Mouse (Mus musculus): ENCODE results near the gene Tgm4. TPM values are rescaled to one million over a fixed set of nuclear protein-coding genes. Genes with fewer than 3 reads are reported as not detected.
A peak's percentile ranks its signal among the peaks of the same experiment; 100 is the strongest.

Gene Tgm4
- polyA plus RNA-seq, 1 experiment from 2014 or later, result 0.31 TPM

DNA sequence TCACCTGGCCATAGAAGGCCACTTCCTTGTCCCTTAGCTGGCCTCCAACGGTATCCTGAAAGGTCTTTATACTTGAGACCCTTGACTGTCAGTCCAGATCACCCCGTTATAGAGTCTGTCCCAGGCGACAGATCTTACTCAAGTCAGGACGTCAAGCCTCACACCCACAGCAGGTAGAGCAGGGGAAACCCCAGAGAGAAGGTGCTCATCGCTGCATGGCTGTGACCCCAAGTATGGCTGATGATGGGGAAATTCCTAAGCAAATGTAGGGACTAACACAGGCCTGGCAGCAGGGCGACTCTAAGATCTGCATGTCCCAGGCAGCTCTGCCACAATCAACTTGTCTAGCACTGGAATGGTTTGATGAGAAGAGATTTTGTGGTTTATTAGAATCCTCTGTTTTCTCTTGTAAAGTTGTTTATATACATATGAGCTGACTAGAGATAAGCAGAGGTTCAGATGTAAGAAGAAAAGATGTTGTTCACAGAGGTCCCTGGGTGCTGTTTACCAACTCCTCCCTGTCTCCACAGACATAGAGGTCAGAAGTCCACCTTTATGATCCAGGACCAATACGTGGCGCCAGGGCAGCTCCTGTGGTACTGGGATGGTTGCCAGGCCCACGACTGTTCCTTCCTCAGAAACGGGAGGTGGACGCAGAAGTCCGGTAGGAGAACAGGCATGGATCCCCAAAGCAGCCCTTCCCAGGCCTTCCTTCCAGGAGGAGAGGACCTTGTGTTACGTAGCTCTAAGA, 2.9 kb upstream of the Tgm4 start:
- no peak overlapping the region for H3K4me2 ChIP-seq (replicated peaks; ENCODE audit: low read depth, low read length)
- no peak overlapping the region for H3K9ac ChIP-seq (ENCODE audit: low read depth, low read length)
- H3K27ac ChIP-seq (ENCODE audit: low read depth, low read length), result no peak overlapping the region
- H3K9me3 ChIP-seq (ENCODE audit: control insufficient read depth, low read length), result no peaks in the 10 kb centered on the region
- no peak for ATAC-seq (ENCODE audit: low FRiP score, low TSS enrichment)
- H3K27me3 ChIP-seq (ENCODE audit: control insufficient read depth, insufficient read depth, low read length), result no peaks in the 10 kb centered on the region
- no peaks in the 10 kb centered on the region for H3K4me1 ChIP-seq (ENCODE audit: control insufficient read depth, insufficient read depth, low read length)
- no peak overlapping the region for H3K4me3 ChIP-seq (ENCODE audit: low read length)
- no peaks in the 10 kb centered on the region for H3K36me3 ChIP-seq (ENCODE audit: control insufficient read depth, insufficient read depth, low read length)
- 84% methylated on average over 13 of the region's 13 CpGs for WGBS

DNA sequence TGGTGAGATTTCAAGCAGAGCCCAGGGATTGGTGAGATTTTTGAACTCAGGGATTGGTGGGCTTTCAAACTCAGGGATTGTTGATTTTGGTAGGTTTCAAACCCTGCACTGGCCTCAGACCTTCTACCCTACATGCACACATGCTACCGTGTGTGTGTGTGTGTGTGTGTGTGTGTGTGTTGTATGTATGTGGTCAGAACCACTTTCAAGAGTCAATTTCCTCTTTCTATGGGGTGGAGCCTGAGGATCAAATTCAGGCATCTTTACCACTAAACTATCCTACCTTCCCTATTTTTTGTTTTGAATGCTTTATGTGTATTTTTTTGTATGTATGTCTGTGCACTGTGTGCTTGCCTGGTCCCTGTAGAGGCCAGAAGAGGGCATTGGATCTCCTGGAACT, 13.1 kb downstream of the Tgm4 start:
- WGBS, result 63% methylated on average over 1 of the region's 1 CpGs
- H3K9ac ChIP-seq (ENCODE audit: low read depth, low read length), result no peak overlapping the region
- no peak overlapping the region for H3K4me2 ChIP-seq (replicated peaks; ENCODE audit: low read depth, low read length)
- H3K36me3 ChIP-seq (ENCODE audit: control insufficient read depth, insufficient read depth, low read length), result no peaks in the 10 kb centered on the region
- no peaks in the 10 kb centered on the region for H3K4me1 ChIP-seq (ENCODE audit: control insufficient read depth, insufficient read depth, low read length)
- ATAC-seq (ENCODE audit: low FRiP score, low TSS enrichment), result no peak
- no peak overlapping the region for H3K4me3 ChIP-seq (ENCODE audit: low read length)
- H3K27me3 ChIP-seq (ENCODE audit: control insufficient read depth, insufficient read depth, low read length), result no peaks in the 10 kb centered on the region
- no peaks in the 10 kb centered on the region for H3K9me3 ChIP-seq (ENCODE audit: control insufficient read depth, low read length)
- no peak overlapping the region for H3K27ac ChIP-seq (ENCODE audit: low read depth, low read length)

GRCm38 (mm10) chr9:123058724-123059292, 24.3 kb downstream of the Tgm4 start:
- Histone ChIP-seq H3K9ac (ENCODE audit: low read depth, low read length) (no peak overlapping the region), H3K4me2 (replicated peaks; ENCODE audit: low read depth, low read length) (no peak overlapping the region), H3K36me3 (ENCODE audit: control insufficient read depth, insufficient read depth, low read length) (no peaks in the 10 kb centered on the region), H3K27me3 (ENCODE audit: control insufficient read depth, insufficient read depth, low read length) (no peaks in the 10 kb centered on the region), H3K4me1 (ENCODE audit: control insufficient read depth, insufficient read depth, low read length) (no peaks in the 10 kb centered on the region), H3K9me3 (ENCODE audit: control insufficient read depth, low read length) (no peaks in the 10 kb centered on the region), H3K4me3 (ENCODE audit: low read length) (no peak overlapping the region), H3K27ac (ENCODE audit: low read depth, low read length) (no peak overlapping the region)
- ATAC-seq (ENCODE audit: low FRiP score, low TSS enrichment), result no peak

GRCm38 (mm10) chr9:123060172-123060571, 25.6 kb downstream of the Tgm4 start:
- no peaks in the 10 kb centered on the region for H3K4me1 ChIP-seq (ENCODE audit: control insufficient read depth, insufficient read depth, low read length)
- H3K9me3 ChIP-seq (ENCODE audit: control insufficient read depth, low read length), result no peaks in the 10 kb centered on the region
- no peak for ATAC-seq (ENCODE audit: low FRiP score, low TSS enrichment)
- H3K27ac ChIP-seq (ENCODE audit: low read depth, low read length), result no peak overlapping the region
- no peaks in the 10 kb centered on the region for H3K27me3 ChIP-seq (ENCODE audit: control insufficient read depth, insufficient read depth, low read length)
- H3K4me3 ChIP-seq (ENCODE audit: low read length), result no peak overlapping the region
- H3K36me3 ChIP-seq (ENCODE audit: control insufficient read depth, insufficient read depth, low read length), result no peaks in the 10 kb centered on the region
- H3K9ac ChIP-seq (ENCODE audit: low read depth, low read length), result no peak overlapping the region
- 92% methylated on average over 3 of the region's 3 CpGs for WGBS
- H3K4me2 ChIP-seq (replicated peaks; ENCODE audit: low read depth, low read length), result no peak overlapping the region

- Histone ChIP-seq H3K9ac (ENCODE audit: low read depth, low read length) (no peak overlapping the region), H3K27ac (ENCODE audit: low read depth, low read length) (no peak overlapping the region), H3K4me1 (ENCODE audit: control insufficient read depth, insufficient read depth, low read length) (no peaks in the 10 kb centered on the region), H3K36me3 (ENCODE audit: control insufficient read depth, insufficient read depth, low read length) (peaks cover 65% of the 10 kb centered on the region), H3K27me3 (ENCODE audit: control insufficient read depth, insufficient read depth, low read length) (no peaks in the 10 kb centered on the region), H3K9me3 (ENCODE audit: control insufficient read depth, low read length) (no peaks in the 10 kb centered on the region), H3K4me3 (ENCODE audit: low read length) (no peak overlapping the region), H3K4me2 (replicated peaks; ENCODE audit: low read depth, low read length) (no peak overlapping the region)
- WGBS, result 84% methylated on average over 5 of the region's 5 CpGs
- ATAC-seq (ENCODE audit: low FRiP score, low TSS enrichment), result no peak
Measured at GRCm38 (mm10) chr9:123079149-123079548, 44.6 kb downstream of the Tgm4 start.

GRCm38 (mm10) chr9:123080355-123080754, 45.8 kb downstream of the Tgm4 start:
- no peaks in the 10 kb centered on the region for H3K9me3 ChIP-seq (ENCODE audit: control insufficient read depth, low read length)
- WGBS, result 79% methylated on average over 7 of the region's 7 CpGs
- ATAC-seq (ENCODE audit: low FRiP score, low TSS enrichment), result peak; percentile 36
- H3K27me3 ChIP-seq (ENCODE audit: control insufficient read depth, insufficient read depth, low read length), result no peaks in the 10 kb centered on the region
- no peak overlapping the region for H3K4me2 ChIP-seq (replicated peaks; ENCODE audit: low read depth, low read length)
- no peak overlapping the region for H3K9ac ChIP-seq (ENCODE audit: low read depth, low read length)
- H3K4me1 ChIP-seq (ENCODE audit: control insufficient read depth, insufficient read depth, low read length), result no peaks in the 10 kb centered on the region
- no peak overlapping the region for H3K4me3 ChIP-seq (ENCODE audit: low read length)
- H3K36me3 ChIP-seq (ENCODE audit: control insufficient read depth, insufficient read depth, low read length), result peaks cover 72% of the 10 kb centered on the region
- H3K27ac ChIP-seq (ENCODE audit: low read depth, low read length), result no peak overlapping the region

DNA sequence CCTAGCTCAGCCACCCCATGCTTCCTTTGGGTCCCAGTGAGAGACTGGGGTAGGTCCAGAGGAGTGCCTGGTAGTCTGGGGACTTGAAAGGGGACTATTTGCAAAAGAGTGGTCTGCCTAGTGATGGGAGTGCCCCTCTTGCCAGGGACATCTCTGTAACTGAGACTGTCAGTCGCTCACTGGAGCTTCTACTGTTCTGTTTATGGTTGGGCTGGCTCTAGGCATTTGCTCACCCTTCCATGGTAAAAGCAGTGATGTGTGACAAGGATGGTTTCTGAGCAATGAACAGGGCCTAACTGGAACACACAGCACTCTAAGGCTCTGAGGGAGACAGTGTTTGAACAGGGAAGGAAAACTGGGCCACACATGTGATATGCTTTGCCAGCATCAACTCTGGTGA, 46.3 kb downstream of the Tgm4 start:
- 50% methylated on average over 1 of the region's 1 CpGs for WGBS
- Histone ChIP-seq H3K9me3 (ENCODE audit: control insufficient read depth, low read length) (no peaks in the 10 kb centered on the region), H3K9ac (ENCODE audit: low read depth, low read length) (no peak overlapping the region), H3K4me2 (replicated peaks; ENCODE audit: low read depth, low read length) (no peak overlapping the region), H3K27ac (ENCODE audit: low read depth, low read length) (no peak overlapping the region), H3K4me1 (ENCODE audit: control insufficient read depth, insufficient read depth, low read length) (no peaks in the 10 kb centered on the region), H3K27me3 (ENCODE audit: control insufficient read depth, insufficient read depth, low read length) (no peaks in the 10 kb centered on the region), H3K36me3 (ENCODE audit: control insufficient read depth, insufficient read depth, low read length) (peaks cover 77% of the 10 kb centered on the region), H3K4me3 (ENCODE audit: low read length) (no peak overlapping the region)
- ATAC-seq (ENCODE audit: low FRiP score, low TSS enrichment), result peak; percentile 82

GRCm38 (mm10) chr9:123085373-123085772, 50.8 kb downstream of the Tgm4 start:
- H3K4me2 ChIP-seq (replicated peaks; ENCODE audit: low read depth, low read length), result no peak overlapping the region
- H3K9me3 ChIP-seq (ENCODE audit: control insufficient read depth, low read length), result no peaks in the 10 kb centered on the region
- ATAC-seq (ENCODE audit: low FRiP score, low TSS enrichment), result no peak
- no peak overlapping the region for H3K27ac ChIP-seq (ENCODE audit: low read depth, low read length)
- no peaks in the 10 kb centered on the region for H3K27me3 ChIP-seq (ENCODE audit: control insufficient read depth, insufficient read depth, low read length)
- peaks cover 79% of the 10 kb centered on the region for H3K36me3 ChIP-seq (ENCODE audit: control insufficient read depth, insufficient read depth, low read length)
- H3K9ac ChIP-seq (ENCODE audit: low read depth, low read length), result no peak overlapping the region
- 95% methylated on average over 1 of the region's 1 CpGs for WGBS
- H3K4me1 ChIP-seq (ENCODE audit: control insufficient read depth, insufficient read depth, low read length), result no peaks in the 10 kb centered on the region
- no peak overlapping the region for H3K4me3 ChIP-seq (ENCODE audit: low read length)

DNA sequence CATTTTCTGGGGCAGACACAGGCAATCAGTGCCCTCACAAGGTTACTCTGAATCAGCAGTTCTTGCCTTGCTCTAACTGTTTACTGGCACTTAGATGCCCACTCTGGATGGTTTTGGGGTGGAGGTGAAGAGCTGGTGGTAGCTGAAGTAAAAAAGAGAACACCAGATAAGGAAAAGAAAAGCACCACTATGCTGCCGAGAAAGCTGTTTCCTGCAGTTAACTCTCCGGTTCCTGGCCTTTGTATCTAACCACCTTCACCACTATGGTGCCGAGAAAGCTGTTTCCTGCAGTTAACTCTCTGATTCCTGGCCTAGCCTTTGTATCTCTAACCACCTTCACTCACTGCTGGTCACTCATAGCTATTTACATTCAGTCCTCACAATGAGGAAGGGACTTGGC, 53.0 kb downstream of the Tgm4 start:
- peaks cover 74% of the 10 kb centered on the region for H3K36me3 ChIP-seq (ENCODE audit: control insufficient read depth, insufficient read depth, low read length)
- no peaks in the 10 kb centered on the region for H3K4me1 ChIP-seq (ENCODE audit: control insufficient read depth, insufficient read depth, low read length)

More for the DNA sequence above, 53.0 kb downstream of the Tgm4 start:
- H3K4me3 ChIP-seq (ENCODE audit: low read length), result no peak overlapping the region
- 70% methylated on average over 3 of the region's 3 CpGs for WGBS
- H3K9ac ChIP-seq (ENCODE audit: low read depth, low read length), result no peak overlapping the region
- ATAC-seq (ENCODE audit: low FRiP score, low TSS enrichment), result no peak
- H3K4me2 ChIP-seq (replicated peaks; ENCODE audit: low read depth, low read length), result no peak overlapping the region
- H3K27ac ChIP-seq (ENCODE audit: low read depth, low read length), result no peak overlapping the region
- H3K9me3 ChIP-seq (ENCODE audit: control insufficient read depth, low read length), result no peaks in the 10 kb centered on the region
- no peaks in the 10 kb centered on the region for H3K27me3 ChIP-seq (ENCODE audit: control insufficient read depth, insufficient read depth, low read length)
